Mouse (Mus musculus) frontal cortex, adult 2 months (tissue): ENCODE results near the gene Cplx3. TPM values are rescaled to one million over a fixed set of nuclear protein-coding genes. Genes with fewer than 3 reads are reported as not detected.

ENCODE experiments used
- DNase-seq, 2 experiments: peaks; one replicate each; pipeline ENCODE4 v3.0.0; 2022; ENCODE audit warnings: low spot score in 1 of 2; ENCODE audit errors: extremely low spot score in 1 of 2
- polyA plus RNA-seq: library from polyadenylated mRNA; depleted of rRNA; stranded (reverse); fragments of >200 nt; gene quantifications from 2 replicates; pipeline ENCODE4 v1.2.3, GENCODE M21; 2012; rRNA removed

Cplx3 gene
- polyA plus RNA-seq, 1 experiment = 18.4 TPM

DNA sequence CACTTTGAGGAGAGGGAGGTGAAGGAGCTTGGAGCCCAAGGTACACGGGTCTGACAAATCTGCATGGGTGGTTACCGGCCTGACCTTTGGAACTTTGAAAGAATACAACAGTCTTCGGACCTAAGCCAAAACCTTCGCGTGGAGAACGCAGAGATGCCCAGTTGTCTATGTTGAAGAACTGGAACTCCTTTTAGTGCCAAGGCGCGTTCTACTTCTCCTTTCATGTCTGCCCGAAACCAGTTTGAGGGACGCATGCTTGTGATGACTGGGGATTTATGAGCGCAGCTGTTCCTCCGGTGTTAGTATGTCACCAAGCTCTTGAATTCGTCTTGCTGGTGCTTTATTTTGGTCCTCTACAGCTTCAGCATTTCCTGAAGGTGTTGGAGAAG lies 44.4 kb downstream of the Cplx3 start:
- no peak for DNase-seq

GRCm38 (mm10) chr9:57560861-57561710 lies 45.0 kb downstream of the Cplx3 start, which contains the start of gene Scamp2:
Gene Scamp2, plus strand, starts transcription at chr9:57560943.
- DNase-seq = peak; percentile 88 to 96

GRCm38 (mm10) chr9:57560263-57560662 lies 45.8 kb downstream of the Cplx3 start:
- no peak for DNase-seq

DNA sequence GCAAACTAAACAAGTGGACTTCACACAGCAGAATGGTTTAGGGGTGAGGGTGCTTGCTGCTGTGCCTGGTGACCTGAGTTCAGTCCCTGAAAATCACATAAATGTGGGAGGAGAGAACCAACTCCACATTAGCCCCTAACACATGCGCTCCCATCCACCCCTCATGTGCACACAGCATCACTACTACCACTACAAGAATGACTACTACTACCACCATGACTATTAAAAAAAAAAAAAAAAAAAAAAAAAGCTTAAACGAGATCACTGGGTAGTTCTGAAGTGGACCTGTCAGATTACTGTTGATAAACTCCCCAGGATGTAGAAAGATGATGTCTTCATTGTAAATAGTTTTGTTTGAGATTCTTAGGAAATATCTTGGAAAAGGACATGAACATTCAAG lies 46.5 kb downstream of the Cplx3 start:
- DNase-seq = no peak

DNA sequence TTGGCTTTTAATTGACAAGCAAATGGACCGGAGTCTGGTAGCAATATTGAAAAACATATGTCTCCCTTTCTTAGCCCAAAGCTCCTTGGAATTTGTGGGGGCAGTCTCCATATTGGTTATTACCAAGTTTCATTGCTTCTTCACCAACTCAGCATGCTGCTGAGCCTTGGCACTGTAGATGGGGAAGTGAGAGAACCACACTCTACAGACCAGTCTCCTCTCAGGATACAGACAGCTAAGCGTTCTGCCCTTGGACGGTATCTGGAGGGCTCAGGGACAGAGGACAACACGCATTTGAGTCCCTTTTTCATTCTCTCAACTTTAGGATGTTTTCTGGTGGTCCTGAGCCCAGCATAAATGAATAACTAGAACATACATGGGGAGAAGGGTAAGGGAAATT lies 47.5 kb downstream of the Cplx3 start:
- no peak for DNase-seq

GRCm38 (mm10) chr9:57557215-57557614 lies 48.9 kb downstream of the Cplx3 start:
- DNase-seq = no peak

DNA sequence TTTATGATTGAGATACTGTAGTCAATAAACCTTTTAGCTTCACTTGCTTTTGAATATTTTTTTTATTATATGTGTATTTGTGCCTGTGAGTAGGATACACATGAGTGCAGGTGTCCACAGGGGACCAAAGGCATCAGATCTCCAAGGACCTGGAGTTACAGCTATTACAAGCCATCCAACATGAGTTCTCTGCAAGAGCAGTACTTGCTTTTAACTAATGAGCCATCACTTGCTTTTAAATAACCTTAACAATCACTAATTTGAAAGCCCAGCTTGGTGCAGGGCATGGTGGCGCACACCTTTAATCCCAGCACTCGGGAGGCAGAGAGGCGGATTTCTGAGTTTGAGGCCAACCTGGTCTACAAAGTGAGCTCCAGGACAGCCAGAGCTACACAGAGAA lies 51.3 kb downstream of the Cplx3 start:
- no peak for DNase-seq

DNA sequence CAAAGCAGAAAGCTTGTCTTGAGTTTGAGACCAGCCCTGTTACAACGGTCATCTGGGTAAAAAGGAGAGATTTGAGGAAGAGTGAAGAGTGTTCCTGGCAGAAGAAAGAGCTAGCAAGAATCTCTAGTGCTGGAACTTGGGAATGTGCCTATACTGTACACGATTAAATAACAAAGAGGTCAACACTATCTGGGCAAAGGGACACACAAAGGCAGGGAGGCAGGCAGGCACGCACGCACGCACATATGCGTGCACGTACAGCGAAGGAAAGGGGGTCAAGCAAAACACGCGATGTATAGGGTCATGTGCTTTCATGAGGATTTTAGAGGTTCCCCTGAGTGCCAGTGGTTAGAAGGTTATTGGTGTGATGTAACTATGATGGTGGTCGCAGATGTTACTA lies 53.0 kb downstream of the Cplx3 start:
- DNase-seq = no peak

GRCm38 (mm10) chr9:57552139-57552887 lies 53.8 kb downstream of the Cplx3 start, which contains the start of gene Mpi:
Gene Mpi, minus strand, starts transcription at chr9:57552763.
- DNase-seq = peak; percentile 50 to 86

DNA sequence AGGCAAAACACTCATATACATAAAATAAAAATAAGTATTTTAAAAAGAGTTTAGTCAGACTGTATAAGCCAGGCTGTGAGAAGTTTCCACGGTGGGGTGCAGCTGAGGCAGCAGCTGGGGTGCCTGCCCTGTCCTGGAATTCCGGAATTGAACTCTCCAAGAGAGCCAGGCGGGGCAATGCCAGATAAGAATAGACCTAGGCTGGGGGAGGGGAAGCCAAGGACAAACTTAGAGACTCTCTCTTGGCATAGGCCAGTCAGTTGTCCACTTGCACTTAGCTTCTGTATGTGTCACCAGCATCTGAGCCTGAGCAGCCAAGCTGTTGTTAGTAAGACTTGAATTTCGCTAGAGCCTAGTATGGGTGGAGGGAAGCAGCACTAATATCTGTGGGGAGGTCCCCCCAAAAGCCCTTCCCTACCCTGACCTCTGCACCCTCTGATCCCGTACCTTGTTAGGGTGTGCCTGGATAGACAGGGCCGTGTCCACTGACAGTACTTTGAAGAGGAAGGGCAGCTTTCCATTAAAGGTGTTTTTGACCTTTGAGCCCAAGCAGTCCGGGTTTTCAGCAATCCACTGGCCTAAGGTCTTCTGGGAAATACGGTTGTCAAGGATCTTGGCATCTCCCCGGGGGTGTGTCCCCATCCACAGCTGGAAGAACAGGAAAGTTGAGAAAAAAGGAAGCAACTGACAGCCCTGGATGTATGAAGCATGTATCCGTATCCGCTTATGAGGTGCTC lies 55.8 kb downstream of the Cplx3 start:
- no peak for DNase-seq

Other genes starting within 250 kb of the Cplx3 start
- gene Ppcdc, start 166.2 kb downstream of the Cplx3 start, polyA plus RNA-seq = 23.3 and 24.5 TPM in 2 replicates
- gene Scamp5, start 138.2 kb downstream of the Cplx3 start, polyA plus RNA-seq = 343 and 371 TPM in 2 replicates
- 32.6 and 46.9 TPM in 2 replicates for gene Rpp25, start 102.3 kb downstream of the Cplx3 start, polyA plus RNA-seq
- gene Cox5a, start 85.0 kb downstream of the Cplx3 start, polyA plus RNA-seq = 416 and 459 TPM in 2 replicates
- gene Fam219b, start 68.8 kb downstream of the Cplx3 start, polyA plus RNA-seq = 10.9 and 14.5 TPM in 2 replicates
- 86.3 and 86.4 TPM in 2 replicates for gene Mpi, start 53.5 kb downstream of the Cplx3 start, polyA plus RNA-seq
- gene Scamp2, start 45.3 kb downstream of the Cplx3 start, polyA plus RNA-seq = 47.8 and 49.7 TPM in 2 replicates
- gene Ulk3, start 16.8 kb downstream of the Cplx3 start, polyA plus RNA-seq = 45.3 and 53.0 TPM in 2 replicates
- gene Lman1l, start 14.5 kb upstream of the Cplx3 start, polyA plus RNA-seq = 0.08 and 0.12 TPM in 2 replicates
- 66.1 and 86.0 TPM in 2 replicates for gene Csk, start 47.4 kb upstream of the Cplx3 start, polyA plus RNA-seq
- 1.1 TPM in 1 of 2 replicates, not detected in the other for gene Cyp1a2, start 77.4 kb upstream of the Cplx3 start, polyA plus RNA-seq
- gene Cyp1a1, start 81.6 kb upstream of the Cplx3 start, polyA plus RNA-seq = 0.08 TPM in 2 replicates
- 12.3 and 13.3 TPM in 2 replicates for gene Edc3, start 102.3 kb upstream of the Cplx3 start, polyA plus RNA-seq
- 156 and 191 TPM in 2 replicates for gene Clk3, start 159.6 kb upstream of the Cplx3 start, polyA plus RNA-seq
- 6.9 and 8.2 TPM in 2 replicates for gene Arid3b, start 230.5 kb upstream of the Cplx3 start, polyA plus RNA-seq